Mouse (Mus musculus): Measurements from ENCODE around the gene Gm20388. TPM values are rescaled to one million over a fixed set of nuclear protein-coding genes. Genes with fewer than 3 reads are reported as not detected.

Gene Gm20388
- polyA plus RNA-seq, 1 experiment from 2014 or later: 8.3 TPM

DNA sequence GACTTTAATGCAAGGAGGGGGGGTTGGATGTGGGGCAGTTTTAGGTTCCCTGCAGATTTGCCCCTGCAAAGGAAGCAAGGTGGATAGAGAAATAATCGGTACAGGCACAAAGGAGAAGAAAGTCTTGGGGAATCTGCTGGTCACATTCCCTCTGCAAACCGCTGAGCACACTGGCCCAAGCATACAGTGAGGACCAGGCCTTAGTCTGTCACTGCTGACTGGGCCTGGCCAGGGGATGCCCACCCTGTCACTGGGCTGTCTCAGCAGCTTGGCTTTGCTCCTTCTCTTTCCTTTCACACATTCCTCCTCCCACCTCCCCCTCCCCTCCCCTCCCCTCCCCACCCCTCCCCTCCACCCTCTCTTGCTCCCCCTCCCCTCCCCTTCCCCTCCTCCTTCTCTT is 3806.5 kb downstream of the Gm20388 start:
- Histone ChIP-seq H3K27me3 (replicated peaks; ENCODE audit: control insufficient read depth, insufficient read depth, low read length) (no peaks in the 10 kb centered on the region), H3K27ac (ENCODE audit: low read depth) (no peak overlapping the region), H3K4me1 (replicated peaks; ENCODE audit: control insufficient read depth, insufficient read depth, low read length) (peaks cover 30% of the 10 kb centered on the region), H3K9me3 (ENCODE audit: control insufficient read depth, low read length) (no peaks in the 10 kb centered on the region), H3K36me3 (ENCODE audit: control insufficient read depth, insufficient read depth, low read length) (no peaks in the 10 kb centered on the region), H3K4me2 (ENCODE audit: low read length) (no peak overlapping the region), H3K4me3 (ENCODE audit: low read depth, low read length) (no peak overlapping the region), H3K9ac (ENCODE audit: low read length) (no peak overlapping the region)
- ATAC-seq (replicated peaks; ENCODE audit: low FRiP score, low TSS enrichment, low read depth): no peak
- no peak for DNase-seq (ENCODE audit: low spot score)
- WGBS: 48% methylated on average over 2 of the region's 2 CpGs

DNA sequence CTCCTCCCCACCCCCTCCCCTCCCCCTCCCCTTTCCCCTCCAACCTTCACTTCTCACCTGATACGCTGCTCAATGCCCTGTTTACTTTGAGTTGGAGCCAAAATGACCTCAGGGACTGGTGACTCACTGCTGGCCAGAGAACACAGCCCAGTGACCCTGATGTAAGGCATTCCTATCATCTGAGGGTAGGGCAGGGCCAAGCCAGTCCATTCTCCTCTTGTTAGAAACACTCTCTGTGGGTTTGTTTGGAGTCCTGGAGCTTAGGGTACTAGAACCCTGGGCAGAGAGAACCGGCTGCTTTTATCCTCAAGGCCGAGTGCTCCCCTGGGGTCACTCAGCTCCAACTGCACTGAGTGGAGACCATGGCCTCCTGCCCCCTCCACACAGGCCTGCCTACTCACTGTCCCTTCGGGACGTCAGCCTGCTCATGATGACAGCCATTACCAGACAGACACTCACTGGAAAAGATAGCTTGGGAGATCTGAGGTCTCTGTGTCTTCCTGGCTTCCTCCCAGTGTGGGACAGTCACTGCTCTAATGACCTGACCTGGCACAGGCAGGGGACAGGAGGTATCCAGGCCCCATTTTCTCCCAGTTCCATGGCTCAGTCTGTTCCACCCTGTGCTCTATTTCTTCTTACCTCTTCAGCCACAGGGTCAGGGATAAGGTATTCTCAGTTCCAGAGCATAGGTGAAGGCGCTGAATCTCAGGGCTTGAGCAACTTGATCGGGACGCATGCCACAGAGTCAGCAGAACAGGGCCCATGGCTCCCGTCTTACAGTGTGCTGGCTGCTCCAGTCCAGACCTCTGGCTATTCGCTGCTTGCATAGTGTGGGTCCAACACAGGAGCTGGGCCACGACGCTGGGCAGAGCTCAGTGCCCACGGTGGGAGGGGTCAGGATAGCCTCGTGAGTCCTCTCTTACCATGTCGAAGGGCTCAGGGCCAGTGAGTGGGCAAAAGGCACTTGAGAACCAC is 3807.2 kb downstream of the Gm20388 start:
- no peak overlapping the region for H3K4me3 ChIP-seq (ENCODE audit: low read depth, low read length)
- ATAC-seq (replicated peaks; ENCODE audit: low FRiP score, low TSS enrichment, low read depth) (0 out of 2 replicates have a peak, but pooled peaks have one; percentile 7), DNase-seq (ENCODE audit: low spot score) (no peak)
- no peak overlapping the region for H3K4me2 ChIP-seq (ENCODE audit: low read length)
- WGBS: 75% methylated on average over 15 of the region's 15 CpGs
- no peaks in the 10 kb centered on the region for H3K27me3 ChIP-seq (replicated peaks; ENCODE audit: control insufficient read depth, insufficient read depth, low read length)
- H3K9me3 ChIP-seq (ENCODE audit: control insufficient read depth, low read length): no peaks in the 10 kb centered on the region
- peaks cover 30% of the 10 kb centered on the region for H3K4me1 ChIP-seq (replicated peaks; ENCODE audit: control insufficient read depth, insufficient read depth, low read length)
- H3K27ac ChIP-seq (ENCODE audit: low read depth): 0 out of 2 replicates have a peak overlapping the region, but pooled peaks have one; percentile 14
- no peaks in the 10 kb centered on the region for H3K36me3 ChIP-seq (ENCODE audit: control insufficient read depth, insufficient read depth, low read length)
- H3K9ac ChIP-seq (ENCODE audit: low read length): no peak overlapping the region

DNA sequence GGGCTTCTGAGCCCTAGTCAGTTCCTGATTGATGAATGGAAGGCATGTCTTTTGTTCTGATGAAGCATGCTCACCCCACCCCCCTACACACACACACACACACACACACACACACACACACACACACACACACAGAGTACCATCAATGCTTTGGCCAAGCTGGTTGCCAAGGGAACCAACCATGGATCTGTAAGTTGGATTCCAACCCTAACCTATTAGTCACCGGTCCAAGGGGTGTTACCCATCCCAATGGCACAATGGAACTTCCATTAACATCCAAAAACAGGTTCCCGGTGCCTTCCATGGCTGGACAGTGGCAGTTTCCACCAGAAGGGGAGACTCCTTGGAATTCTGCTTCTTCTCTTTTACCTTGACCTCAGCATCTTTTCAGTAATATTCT is 3808.1 kb downstream of the Gm20388 start:
- Histone ChIP-seq H3K9ac (ENCODE audit: low read length) (no peak overlapping the region), H3K27ac (ENCODE audit: low read depth) (no peak overlapping the region), H3K4me3 (ENCODE audit: low read depth, low read length) (no peak overlapping the region), H3K4me1 (replicated peaks; ENCODE audit: control insufficient read depth, insufficient read depth, low read length) (peaks cover 30% of the 10 kb centered on the region), H3K9me3 (ENCODE audit: control insufficient read depth, low read length) (no peaks in the 10 kb centered on the region), H3K36me3 (ENCODE audit: control insufficient read depth, insufficient read depth, low read length) (no peaks in the 10 kb centered on the region), H3K4me2 (ENCODE audit: low read length) (no peak overlapping the region), H3K27me3 (replicated peaks; ENCODE audit: control insufficient read depth, insufficient read depth, low read length) (no peaks in the 10 kb centered on the region)
- WGBS: 96% methylated on average over 2 of the region's 2 CpGs
- DNase-seq (ENCODE audit: low spot score) (no peak), ATAC-seq (replicated peaks; ENCODE audit: low FRiP score, low TSS enrichment, low read depth) (no peak)

DNA sequence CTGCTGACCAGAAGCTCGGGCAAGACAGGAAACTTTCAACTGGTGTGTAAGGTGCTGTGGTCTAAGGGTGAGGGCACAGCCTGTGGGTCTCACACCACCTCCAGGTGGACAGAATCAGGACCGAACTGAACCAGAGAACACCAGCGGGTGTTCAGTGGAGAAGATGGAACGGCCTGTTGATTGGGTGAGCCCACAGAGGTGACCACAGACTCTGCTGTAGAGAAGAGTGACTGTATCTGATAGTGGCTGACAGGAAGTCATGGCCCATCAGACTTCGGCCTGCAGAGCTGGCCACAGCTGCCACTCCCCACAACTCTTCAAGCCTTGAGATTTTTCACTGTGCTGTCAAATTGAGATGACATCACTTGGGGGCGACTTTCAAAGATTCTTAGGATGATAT is 3808.6 kb downstream of the Gm20388 start:
- ATAC-seq (replicated peaks; ENCODE audit: low FRiP score, low TSS enrichment, low read depth) (no peak), DNase-seq (ENCODE audit: low spot score) (no peak)
- Histone ChIP-seq H3K36me3 (ENCODE audit: control insufficient read depth, insufficient read depth, low read length) (no peaks in the 10 kb centered on the region), H3K4me1 (replicated peaks; ENCODE audit: control insufficient read depth, insufficient read depth, low read length) (peaks cover 30% of the 10 kb centered on the region), H3K27me3 (replicated peaks; ENCODE audit: control insufficient read depth, insufficient read depth, low read length) (no peaks in the 10 kb centered on the region), H3K9ac (ENCODE audit: low read length) (no peak overlapping the region), H3K4me2 (ENCODE audit: low read length) (no peak overlapping the region), H3K4me3 (ENCODE audit: low read depth, low read length) (no peak overlapping the region), H3K27ac (ENCODE audit: low read depth) (no peak overlapping the region), H3K9me3 (ENCODE audit: control insufficient read depth, low read length) (no peaks in the 10 kb centered on the region)
- 72% methylated on average over 6 of the region's 6 CpGs for WGBS

DNA sequence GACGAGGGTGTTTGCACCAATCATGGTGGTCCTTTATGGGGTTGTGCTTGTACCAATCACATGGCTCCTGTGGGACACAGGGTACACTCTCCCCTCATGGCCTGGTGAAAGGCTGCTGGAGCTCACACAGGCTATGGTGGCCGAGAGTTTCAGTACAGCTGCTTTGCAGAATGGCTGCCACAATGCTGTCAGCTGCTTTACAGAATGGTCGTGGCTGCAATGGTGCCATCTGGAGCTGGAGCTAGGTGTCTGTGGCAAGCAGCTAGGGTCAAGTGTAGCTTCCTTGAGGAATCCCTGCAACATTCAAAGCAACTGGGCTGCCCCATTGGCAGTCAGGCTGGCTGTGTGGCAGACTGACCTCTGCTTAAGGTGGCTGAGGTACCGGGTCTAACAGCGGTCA is 3809.2 kb downstream of the Gm20388 start:
- no peaks in the 10 kb centered on the region for H3K9me3 ChIP-seq (ENCODE audit: control insufficient read depth, low read length)
- DNase-seq (ENCODE audit: low spot score): no peak
- no peaks in the 10 kb centered on the region for H3K36me3 ChIP-seq (ENCODE audit: control insufficient read depth, insufficient read depth, low read length)
- H3K9ac ChIP-seq (ENCODE audit: low read length): no peak overlapping the region
- H3K4me3 ChIP-seq (ENCODE audit: low read depth, low read length): no peak overlapping the region
- no peak for ATAC-seq (replicated peaks; ENCODE audit: low FRiP score, low TSS enrichment, low read depth)
- no peaks in the 10 kb centered on the region for H3K27me3 ChIP-seq (replicated peaks; ENCODE audit: control insufficient read depth, insufficient read depth, low read length)
- peaks cover 30% of the 10 kb centered on the region for H3K4me1 ChIP-seq (replicated peaks; ENCODE audit: control insufficient read depth, insufficient read depth, low read length)
- 68% methylated on average over 5 of the region's 5 CpGs for WGBS
- H3K4me2 ChIP-seq (ENCODE audit: low read length): no peak overlapping the region
- H3K27ac ChIP-seq (ENCODE audit: low read depth): no peak overlapping the region

DNA sequence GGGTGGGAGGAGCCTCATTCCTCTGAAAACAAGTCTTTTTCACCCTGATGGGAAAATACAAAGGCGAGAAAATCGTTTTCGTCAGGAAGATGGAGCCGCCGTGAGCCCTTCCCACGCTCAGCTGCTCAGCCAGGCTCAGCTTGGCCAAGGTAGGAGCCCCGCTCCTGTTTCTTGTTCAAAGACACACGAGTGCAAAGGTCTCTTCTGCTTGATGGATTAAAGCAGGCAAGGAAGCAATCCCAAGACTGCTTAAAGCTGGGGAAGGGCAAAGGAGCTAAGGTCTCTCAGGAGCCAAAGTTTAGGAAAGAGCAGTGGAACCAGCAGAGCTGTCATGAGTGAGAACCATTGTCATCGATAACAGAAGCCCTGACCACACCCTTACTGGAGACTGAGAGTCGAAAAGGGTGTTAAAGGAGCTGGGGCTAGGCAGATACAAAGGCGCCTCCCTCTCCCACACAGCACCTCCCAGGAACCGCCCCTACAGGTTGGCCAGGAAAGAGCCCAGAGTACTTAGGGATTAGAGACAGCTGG is 3809.9 kb downstream of the Gm20388 start:
- Histone ChIP-seq H3K4me2 (ENCODE audit: low read length) (peak overlapping the region; percentile 11; the same call in 1 of the 2 replicates), H3K9ac (ENCODE audit: low read length) (no peak overlapping the region), H3K4me1 (replicated peaks; ENCODE audit: control insufficient read depth, insufficient read depth, low read length) (peaks cover 28% of the 10 kb centered on the region), H3K9me3 (ENCODE audit: control insufficient read depth, low read length) (no peaks in the 10 kb centered on the region), H3K36me3 (ENCODE audit: control insufficient read depth, insufficient read depth, low read length) (no peaks in the 10 kb centered on the region), H3K4me3 (ENCODE audit: low read depth, low read length) (no peak overlapping the region), H3K27ac (ENCODE audit: low read depth) (no peak overlapping the region), H3K27me3 (replicated peaks; ENCODE audit: control insufficient read depth, insufficient read depth, low read length) (no peaks in the 10 kb centered on the region)
- peak; percentile 41; the same call in 1 of the 2 replicates for ATAC-seq (replicated peaks; ENCODE audit: low FRiP score, low TSS enrichment, low read depth)
- WGBS: 17% methylated on average over 12 of the region's 12 CpGs
- DNase-seq (ENCODE audit: low spot score): no peak

DNA sequence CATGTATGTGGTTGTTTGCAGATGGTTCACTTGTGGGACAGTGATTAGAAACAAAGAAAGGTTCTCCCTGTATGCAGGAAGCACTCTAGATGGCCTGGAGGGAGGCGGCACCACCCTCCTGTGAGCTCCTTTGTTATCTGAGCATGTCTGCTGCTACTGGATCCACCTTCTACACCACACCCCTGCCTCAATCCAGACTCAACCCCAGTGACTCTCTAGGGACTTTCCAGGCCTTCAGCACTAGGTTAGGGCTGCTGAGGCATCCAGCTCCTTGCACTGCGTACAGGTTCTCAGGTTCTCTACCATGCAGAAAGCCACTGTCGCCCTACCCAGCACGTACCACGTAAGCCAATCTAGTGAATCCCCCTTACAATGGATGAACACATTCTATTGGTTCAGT is 3811.6 kb downstream of the Gm20388 start:
- DNase-seq (ENCODE audit: low spot score) (no peak), ATAC-seq (replicated peaks; ENCODE audit: low FRiP score, low TSS enrichment, low read depth) (no peak)
- H3K27me3 ChIP-seq (replicated peaks; ENCODE audit: control insufficient read depth, insufficient read depth, low read length): no peaks in the 10 kb centered on the region
- H3K9ac ChIP-seq (ENCODE audit: low read length): no peak overlapping the region
- H3K4me3 ChIP-seq (ENCODE audit: low read depth, low read length): no peak overlapping the region
- no peaks in the 10 kb centered on the region for H3K9me3 ChIP-seq (ENCODE audit: control insufficient read depth, low read length)
- no peaks in the 10 kb centered on the region for H3K36me3 ChIP-seq (ENCODE audit: control insufficient read depth, insufficient read depth, low read length)
- H3K27ac ChIP-seq (ENCODE audit: low read depth): no peak overlapping the region
- peaks cover 16% of the 10 kb centered on the region for H3K4me1 ChIP-seq (replicated peaks; ENCODE audit: control insufficient read depth, insufficient read depth, low read length)
- 86% methylated on average over 5 of the region's 5 CpGs for WGBS
- no peak overlapping the region for H3K4me2 ChIP-seq (ENCODE audit: low read length)

DNA sequence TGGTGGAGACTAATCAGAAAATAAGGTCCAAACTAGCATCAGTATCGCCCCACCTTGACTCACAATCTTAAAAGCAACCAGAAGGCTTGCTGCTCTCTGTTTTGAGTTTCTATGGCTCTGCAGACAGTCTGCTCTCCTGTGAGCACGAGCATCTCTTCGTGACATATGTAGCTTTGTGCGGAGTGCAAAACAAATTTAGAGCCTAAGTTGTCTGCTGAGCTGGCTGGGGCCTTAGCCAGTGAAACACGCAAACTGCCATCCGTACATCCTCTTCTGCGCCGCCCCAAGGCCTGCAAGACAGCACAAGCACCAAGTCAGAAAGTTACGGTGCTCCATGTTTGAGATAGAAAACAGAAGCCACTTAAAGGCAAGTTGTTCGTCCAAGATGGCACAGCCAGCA is 3814.1 kb downstream of the Gm20388 start:
- Histone ChIP-seq H3K36me3 (ENCODE audit: control insufficient read depth, insufficient read depth, low read length) (no peaks in the 10 kb centered on the region), H3K4me3 (ENCODE audit: low read depth, low read length) (no peak overlapping the region), H3K4me1 (replicated peaks; ENCODE audit: control insufficient read depth, insufficient read depth, low read length) (peaks cover 20% of the 10 kb centered on the region), H3K27ac (ENCODE audit: low read depth) (no peak overlapping the region), H3K9me3 (ENCODE audit: control insufficient read depth, low read length) (no peaks in the 10 kb centered on the region), H3K4me2 (ENCODE audit: low read length) (no peak overlapping the region), H3K27me3 (replicated peaks; ENCODE audit: control insufficient read depth, insufficient read depth, low read length) (0 out of 2 replicates have a peak, but pooled peaks cover 3% of the 10 kb centered on the region), H3K9ac (ENCODE audit: low read length) (no peak overlapping the region)
- no peak for ATAC-seq (replicated peaks; ENCODE audit: low FRiP score, low TSS enrichment, low read depth)
- WGBS: 85% methylated on average over 10 of the region's 10 CpGs
- DNase-seq (ENCODE audit: low spot score): no peak
